Mouse (Mus musculus) midbrain, postnatal 0 days (tissue): ENCODE data around the gene Jarid2. TPM values are rescaled to one million over a fixed set of nuclear protein-coding genes. Genes with fewer than 3 reads are reported as not detected.

ENCODE experiments used
- ATAC-seq: fragments of 200-750 bp; cut with Nextera tagmentation; 2 replicates; pipeline ENCODE4 v1.8.0; 2017; ENCODE audit warnings: moderate number of reproducible peaks, mild to moderate bottlenecking, moderate TSS enrichment, moderate library complexity; ENCODE audit not compliant: low FRiP score
- DNase-seq: peaks from one replicate; pipeline ENCODE4 v3.0.0-alpha.2; 2015; ENCODE audit warnings: low spot score
- H3K27ac ChIP-seq: fragments of 300-500 bp; sonication (generic); 2 replicates; pipeline ENCODE4 v1.5.1; 2014; ENCODE audit warnings: low read depth, mild to moderate bottlenecking, low read length, mixed read lengths
- H3K27me3 ChIP-seq: fragments of 300-500 bp; sonication (generic); 2 replicates; pipeline ENCODE4 v1.6.1; 2014; ENCODE audit warnings: low read length, control low read depth, mixed read lengths; ENCODE audit not compliant: insufficient read depth
- H3K36me3 ChIP-seq: fragments of 300-500 bp; sonication (generic); 2 replicates; pipeline ENCODE4 v1.6.1; 2014; ENCODE audit warnings: low read length, control low read depth, mixed read lengths; ENCODE audit not compliant: insufficient read depth
- H3K4me1 ChIP-seq: fragments of 300-500 bp; sonication (generic); 2 replicates; pipeline ENCODE4 v1.6.1; 2014; ENCODE audit warnings: mild to moderate bottlenecking, control low read depth, antibody characterized with exemption, low read length, mixed read lengths; ENCODE audit not compliant: insufficient read depth
- H3K4me2 ChIP-seq: fragments of 300-500 bp; sonication (generic); 2 replicates; pipeline ENCODE4 v1.6.1; 2014; ENCODE audit warnings: low read depth, mild to moderate bottlenecking, low read length, mixed read lengths; ENCODE audit not compliant: poor library complexity, severe bottlenecking
- H3K4me3 ChIP-seq: fragments of 300-500 bp; sonication (generic); 2 replicates; pipeline ENCODE4 v1.5.1; 2014; ENCODE audit warnings: low read depth, mild to moderate bottlenecking, low read length, moderate library complexity
- H3K9ac ChIP-seq: fragments of 300-500 bp; sonication (generic); replicated peaks from 2 replicates; pipeline ENCODE4 v1.6.1; 2014; ENCODE audit warnings: mild to moderate bottlenecking, low read length, moderate library complexity, mixed read lengths; ENCODE audit not compliant: poor library complexity, severe bottlenecking
- H3K9me3 ChIP-seq: fragments of 300-500 bp; sonication (generic); 2 replicates; pipeline ENCODE4 v1.6.1; 2016; ENCODE audit warnings: low read length, control low read depth
- CTCF ChIP-seq: IDR thresholded peaks from 2 replicates; pipeline ENCODE4 v1.5.1; 2016; ENCODE audit warnings: antibody characterized with exemption, mild to moderate bottlenecking
- WGBS: fragments of 180-500 bp; shearing (Covaris S2); extraction: QIAGEN DNeasy Blood & Tissue Kit; methylation state at CpG from one replicate; pipeline ENCODE4 v1.1.7; 2014; 5-methylcytosine and 5-hydroxymethylcytosine counted together
- polyA plus RNA-seq: library from polyadenylated mRNA; unstranded; fragments of >200 nt; fragmentation: Nextera tagmentation; extraction: Ambion mirVana; gene quantifications from 2 replicates; pipeline ENCODE4 v1.2.1, GENCODE M21; 2015
- total RNA-seq: library from RNA; depleted of rRNA; stranded (reverse); fragments of >200 nt; gene quantifications from 2 replicates; pipeline ENCODE4 v1.2.3, GENCODE M21; 2014

The Jarid2 gene
- total and polyA plus RNA-seq, 2 experiments from 2014 or later: 18.0 to 19.3 TPM

GRCm38 (mm10) chr13:44915382-44915781 is 186.1 kb downstream of the Jarid2 start:
- H3K4me1 ChIP-seq: no peaks in the 10 kb centered on the region
- no peaks in the 10 kb centered on the region for H3K9me3 ChIP-seq
- WGBS: 91% methylated on average over 5 of the region's 5 CpGs
- TF ChIP-seq CTCF: no peak
- peaks cover 73% of the 10 kb centered on the region for H3K36me3 ChIP-seq
- DNase-seq (no peak), ATAC-seq (no peak)
- H3K27ac ChIP-seq: no peak overlapping the region
- H3K27me3 ChIP-seq: no peaks in the 10 kb centered on the region
- H3K4me2 ChIP-seq: no peak overlapping the region
- H3K4me3 ChIP-seq: no peak overlapping the region
- H3K9ac ChIP-seq: no peak overlapping the region

DNA sequence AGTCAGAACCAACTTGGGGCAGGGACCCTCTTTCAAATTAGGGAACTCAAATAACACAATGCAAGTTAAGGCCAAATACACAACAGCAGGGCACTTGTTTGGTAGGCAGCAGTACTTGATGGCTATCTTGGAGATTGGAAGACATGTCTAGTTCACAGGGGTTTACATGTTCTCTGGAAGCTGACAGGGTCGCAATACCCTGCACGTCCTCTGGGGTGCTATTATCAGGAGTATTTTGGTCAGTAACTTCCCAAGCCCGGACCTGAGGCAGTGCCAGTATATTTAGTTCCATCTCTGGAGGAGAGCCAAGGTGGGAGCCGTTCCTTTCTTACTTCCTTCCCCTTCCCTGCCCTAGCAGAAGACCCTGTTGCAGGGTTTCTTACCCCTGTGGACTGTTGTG is 186.7 kb downstream of the Jarid2 start:
- Histone ChIP-seq H3K4me1 (no peaks in the 10 kb centered on the region), H3K9me3 (no peaks in the 10 kb centered on the region), H3K4me3 (no peak overlapping the region), H3K27me3 (no peaks in the 10 kb centered on the region), H3K27ac (no peak overlapping the region), H3K9ac (no peak overlapping the region), H3K4me2 (no peak overlapping the region), H3K36me3 (peaks cover 71% of the 10 kb centered on the region)
- DNase-seq: peak; percentile 31
- 69% methylated on average over 4 of the region's 4 CpGs for WGBS
- TF ChIP-seq CTCF: peak; percentile 46
- ATAC-seq: no peak

DNA sequence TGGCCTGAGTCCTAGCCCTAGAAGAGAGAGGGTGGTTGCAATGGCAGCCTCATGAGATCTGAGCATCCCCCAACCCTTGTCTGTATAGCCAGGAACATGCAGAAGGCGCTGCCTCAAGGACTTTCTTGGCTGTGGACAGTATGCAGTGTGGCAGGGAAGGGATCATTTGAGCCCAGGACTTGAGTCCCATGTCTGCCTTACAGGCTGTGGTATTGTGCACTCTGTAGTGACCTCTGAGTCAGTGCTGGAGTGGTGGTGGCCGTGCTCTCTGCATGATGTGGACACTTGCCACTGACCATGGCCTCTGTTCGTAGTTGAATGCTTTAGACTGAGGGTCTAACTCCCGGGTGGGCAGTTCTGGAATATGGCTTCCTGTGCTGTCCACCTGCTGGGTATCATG is 187.9 kb downstream of the Jarid2 start:
- WGBS: 92% methylated on average over 4 of the region's 4 CpGs
- TF ChIP-seq CTCF: no peak
- Histone ChIP-seq H3K27me3 (no peaks in the 10 kb centered on the region), H3K27ac (no peak overlapping the region), H3K9ac (no peak overlapping the region), H3K4me3 (no peak overlapping the region), H3K4me2 (no peak overlapping the region), H3K9me3 (no peaks in the 10 kb centered on the region), H3K4me1 (no peaks in the 10 kb centered on the region), H3K36me3 (peaks cover 74% of the 10 kb centered on the region)
- DNase-seq (no peak), ATAC-seq (no peak)

GRCm38 (mm10) chr13:44918269-44918668 is 189.0 kb downstream of the Jarid2 start:
- Histone ChIP-seq H3K9me3 (no peaks in the 10 kb centered on the region), H3K27ac (no peak overlapping the region), H3K4me3 (no peak overlapping the region), H3K4me1 (no peaks in the 10 kb centered on the region), H3K9ac (no peak overlapping the region), H3K4me2 (no peak overlapping the region), H3K27me3 (no peaks in the 10 kb centered on the region), H3K36me3 (peaks cover 77% of the 10 kb centered on the region)
- WGBS: 95% methylated on average over 2 of the region's 2 CpGs
- no peak for TF ChIP-seq CTCF
- DNase-seq: no peak
- no peak for ATAC-seq

- Histone ChIP-seq H3K4me1 (no peaks in the 10 kb centered on the region), H3K4me3 (no peak overlapping the region), H3K27ac (no peak overlapping the region), H3K36me3 (peaks cover 64% of the 10 kb centered on the region), H3K9ac (no peak overlapping the region), H3K4me2 (no peak overlapping the region), H3K27me3 (no peaks in the 10 kb centered on the region), H3K9me3 (no peaks in the 10 kb centered on the region)
- ATAC-seq: no peak
- 78% methylated on average over 10 of the region's 10 CpGs for WGBS
- no peak for DNase-seq
- TF ChIP-seq CTCF: no peak
These were observed 191.8 kb downstream of the Jarid2 start for GRCm38 (mm10) chr13:44921095-44921494.

- Histone ChIP-seq H3K9me3 (no peaks in the 10 kb centered on the region), H3K27ac (no peak overlapping the region), H3K27me3 (no peaks in the 10 kb centered on the region), H3K4me2 (no peak overlapping the region), H3K4me3 (no peak overlapping the region), H3K36me3 (peaks cover 59% of the 10 kb centered on the region), H3K9ac (no peak overlapping the region), H3K4me1 (no peaks in the 10 kb centered on the region)
- TF ChIP-seq CTCF: no peak
- no peak for DNase-seq
- 98% methylated on average over 5 of the region's 5 CpGs for WGBS
- no peak for ATAC-seq
These were observed 192.4 kb downstream of the Jarid2 start for GRCm38 (mm10) chr13:44921721-44922120.
